Mouse (Mus musculus): Measurements from ENCODE around the gene Agtpbp1. TPM values are rescaled to one million over a fixed set of nuclear protein-coding genes. Genes with fewer than 3 reads are reported as not detected.

Agtpbp1 gene
- polyA plus RNA-seq, 1 experiment: 1.7 TPM

DNA sequence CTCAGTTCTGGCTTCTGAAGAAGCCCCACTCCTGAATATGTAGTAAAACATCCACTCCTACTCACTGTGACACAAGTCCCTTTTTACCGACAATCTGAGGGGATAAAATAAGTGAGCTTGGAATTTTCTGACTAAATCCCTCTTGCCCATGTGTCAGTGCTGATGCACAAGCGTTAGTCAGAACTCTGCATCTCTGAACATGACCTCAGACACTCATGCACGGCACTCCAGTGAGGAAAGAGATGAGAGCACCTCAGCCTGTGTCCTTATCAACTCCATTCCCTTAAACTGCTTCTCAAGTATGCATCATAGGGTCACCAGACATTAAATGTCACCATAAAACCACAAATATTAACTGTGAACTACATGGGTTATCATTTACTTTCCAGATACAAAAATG lies 124.1 kb downstream of the Agtpbp1 start:
- Histone ChIP-seq H3K4me1 (ENCODE audit: control insufficient read depth, insufficient read depth, insufficient read length, low read length) (no peaks in the 10 kb centered on the region; the same call in 1 of the 2 replicates), H3K27me3 (ENCODE audit: control insufficient read depth, insufficient read depth, low read length) (no peaks in the 10 kb centered on the region), H3K36me3 (ENCODE audit: control insufficient read depth, insufficient read depth, low read length) (no peaks in the 10 kb centered on the region), H3K4me3 (ENCODE audit: low read depth, low read length) (no peak overlapping the region), H3K27ac (ENCODE audit: insufficient read depth, low read depth, low read length) (no peak overlapping the region)
- WGBS: 86% methylated on average over 3 of the region's 3 CpGs
- no peak for TF ChIP-seq CTCF (IDR thresholded peaks at IDR 0.05; ENCODE audit: extremely low read depth, insufficient read length, insufficient replicate concordance, low read depth, low read length)
- no peak for TF ChIP-seq POLR2A (IDR thresholded peaks at IDR 0.05; ENCODE audit: low read depth, low read length)

DNA sequence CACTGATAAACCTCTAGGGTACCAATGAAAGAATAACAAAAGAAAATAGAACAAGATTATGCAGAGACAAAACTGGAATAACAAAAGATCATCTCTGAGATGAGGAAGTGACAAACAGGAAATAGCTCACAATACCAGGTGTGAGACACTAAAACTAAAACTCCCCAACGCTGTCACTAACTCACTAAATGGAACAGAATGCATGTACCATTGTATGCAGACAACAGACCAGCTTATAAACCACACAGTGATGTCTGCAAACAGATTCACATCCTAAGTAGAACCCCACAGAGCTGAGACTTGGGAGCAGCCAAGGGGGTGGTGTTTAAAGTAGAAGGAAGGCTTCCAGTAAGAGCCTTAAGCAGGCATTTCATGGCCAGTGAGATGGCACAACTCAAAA lies 128.8 kb downstream of the Agtpbp1 start:
- 40% methylated on average over 1 of the region's 1 CpGs for WGBS
- H3K27me3 ChIP-seq (ENCODE audit: control insufficient read depth, insufficient read depth, low read length): no peaks in the 10 kb centered on the region
- no peak for TF ChIP-seq POLR2A (IDR thresholded peaks at IDR 0.05; ENCODE audit: low read depth, low read length)
- no peak for TF ChIP-seq CTCF (IDR thresholded peaks at IDR 0.05; ENCODE audit: extremely low read depth, insufficient read length, insufficient replicate concordance, low read depth, low read length)
- H3K27ac ChIP-seq (ENCODE audit: insufficient read depth, low read depth, low read length): no peak overlapping the region
- peaks cover 13% of the 10 kb centered on the region; the same call in 1 of the 2 replicates for H3K4me1 ChIP-seq (ENCODE audit: control insufficient read depth, insufficient read depth, insufficient read length, low read length)
- H3K4me3 ChIP-seq (ENCODE audit: low read depth, low read length): no peak overlapping the region
- no peaks in the 10 kb centered on the region for H3K36me3 ChIP-seq (ENCODE audit: control insufficient read depth, insufficient read depth, low read length)

DNA sequence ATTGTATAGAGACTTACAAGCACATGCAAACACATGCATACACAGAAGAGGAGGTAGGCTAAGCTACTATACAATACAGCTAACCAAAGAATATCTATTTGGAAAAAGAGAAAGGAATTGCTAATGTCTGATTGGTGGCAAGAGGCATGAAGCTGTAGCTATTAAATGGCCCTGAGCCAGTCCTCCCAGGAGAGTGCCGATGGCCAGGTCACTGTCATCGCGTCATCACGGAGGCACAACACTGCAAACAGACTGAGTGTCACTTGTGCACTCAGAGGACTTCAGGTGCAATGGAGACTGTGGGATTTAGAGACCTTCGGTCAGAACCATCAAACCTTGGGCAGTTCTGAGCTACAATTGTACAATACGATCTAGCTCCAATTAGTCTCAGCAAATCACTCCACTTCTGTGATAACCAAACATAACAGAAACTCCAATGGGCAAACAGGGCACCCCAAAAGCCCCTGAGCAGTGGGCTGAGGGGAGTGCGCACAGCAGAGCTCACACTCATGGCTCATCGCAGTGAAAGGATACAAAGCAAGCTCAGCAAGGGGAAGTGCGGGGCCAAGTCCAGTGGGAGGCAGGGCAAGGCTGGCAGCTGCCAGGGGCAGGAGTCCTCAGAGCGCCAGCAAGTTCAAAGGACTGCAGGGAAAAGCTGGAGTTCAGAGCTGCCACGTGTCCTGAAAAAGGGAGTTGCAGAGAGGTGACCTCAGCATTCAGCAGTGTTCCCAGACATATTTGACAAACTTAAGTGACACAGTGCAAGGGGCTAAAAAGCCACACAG lies 130.8 kb downstream of the Agtpbp1 start:
- Histone ChIP-seq H3K4me1 (ENCODE audit: control insufficient read depth, insufficient read depth, insufficient read length, low read length) (peaks cover 13% of the 10 kb centered on the region; the same call in 1 of the 2 replicates), H3K27ac (ENCODE audit: insufficient read depth, low read depth, low read length) (peak overlapping the region; percentile 46; the same call in 1 of the 2 replicates), H3K27me3 (ENCODE audit: control insufficient read depth, insufficient read depth, low read length) (no peaks in the 10 kb centered on the region), H3K4me3 (ENCODE audit: low read depth, low read length) (peak overlapping the region; percentile 36; the same call in 1 of the 2 replicates), H3K36me3 (ENCODE audit: control insufficient read depth, insufficient read depth, low read length) (no peaks in the 10 kb centered on the region)
- 33% methylated on average over 11 of the region's 11 CpGs for WGBS
- TF ChIP-seq CTCF (IDR thresholded peaks at IDR 0.05; ENCODE audit: extremely low read depth, insufficient read length, insufficient replicate concordance, low read depth, low read length) (no peak), POLR2A (IDR thresholded peaks at IDR 0.05; ENCODE audit: low read depth, low read length) (no peak)

DNA sequence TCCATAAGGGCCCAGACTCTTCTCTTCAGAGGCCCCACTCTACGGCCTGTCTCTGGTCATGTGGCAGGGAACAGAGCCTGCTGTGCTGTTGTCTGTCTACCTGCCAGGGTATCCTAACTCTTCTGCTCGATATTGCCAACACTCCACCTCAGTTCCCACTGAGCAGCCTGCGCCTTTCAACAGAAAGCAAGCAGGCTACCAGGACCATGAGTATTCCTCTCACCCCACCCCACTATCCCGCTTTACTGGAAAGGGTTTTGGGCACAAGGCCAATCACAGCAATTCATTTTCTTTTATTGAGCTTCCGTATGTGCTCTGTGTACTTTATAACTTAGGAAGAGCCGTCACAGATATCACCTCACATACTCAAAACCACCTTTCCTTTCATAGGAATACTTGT lies 131.4 kb downstream of the Agtpbp1 start:
- peak overlapping the region; percentile 22; the same call in 1 of the 2 replicates for H3K27ac ChIP-seq (ENCODE audit: insufficient read depth, low read depth, low read length)
- no peaks in the 10 kb centered on the region for H3K36me3 ChIP-seq (ENCODE audit: control insufficient read depth, insufficient read depth, low read length)
- no peak for TF ChIP-seq CTCF (IDR thresholded peaks at IDR 0.05; ENCODE audit: extremely low read depth, insufficient read length, insufficient replicate concordance, low read depth, low read length)
- no peak for TF ChIP-seq POLR2A (IDR thresholded peaks at IDR 0.05; ENCODE audit: low read depth, low read length)
- WGBS: 23% methylated on average over 6 of the region's 6 CpGs
- H3K4me1 ChIP-seq (ENCODE audit: control insufficient read depth, insufficient read depth, insufficient read length, low read length): peaks cover 13% of the 10 kb centered on the region; the same call in 1 of the 2 replicates
- no peak overlapping the region for H3K4me3 ChIP-seq (ENCODE audit: low read depth, low read length)
- no peaks in the 10 kb centered on the region for H3K27me3 ChIP-seq (ENCODE audit: control insufficient read depth, insufficient read depth, low read length)

- Histone ChIP-seq H3K27me3 (ENCODE audit: control insufficient read depth, insufficient read depth, low read length) (no peaks in the 10 kb centered on the region), H3K36me3 (ENCODE audit: control insufficient read depth, insufficient read depth, low read length) (no peaks in the 10 kb centered on the region), H3K27ac (ENCODE audit: insufficient read depth, low read depth, low read length) (no peak overlapping the region), H3K4me3 (ENCODE audit: low read depth, low read length) (no peak overlapping the region), H3K4me1 (ENCODE audit: control insufficient read depth, insufficient read depth, insufficient read length, low read length) (peaks cover 13% of the 10 kb centered on the region; the same call in 1 of the 2 replicates)
- no peak for TF ChIP-seq POLR2A (IDR thresholded peaks at IDR 0.05; ENCODE audit: low read depth, low read length)
- no peak for TF ChIP-seq CTCF (IDR thresholded peaks at IDR 0.05; ENCODE audit: extremely low read depth, insufficient read length, insufficient replicate concordance, low read depth, low read length)
- 51% methylated on average over 2 of the region's 2 CpGs for WGBS
Measured at GRCm38 (mm10) chr13:59453045-59453444, 132.0 kb downstream of the Agtpbp1 start.

GRCm38 (mm10) chr13:59450840-59451239 lies 134.2 kb downstream of the Agtpbp1 start:
- TF ChIP-seq POLR2A (IDR thresholded peaks at IDR 0.05; ENCODE audit: low read depth, low read length): no peak
- no peak for TF ChIP-seq CTCF (IDR thresholded peaks at IDR 0.05; ENCODE audit: extremely low read depth, insufficient read length, insufficient replicate concordance, low read depth, low read length)
- 85% methylated on average over 10 of the region's 10 CpGs for WGBS
- no peak overlapping the region for H3K27ac ChIP-seq (ENCODE audit: insufficient read depth, low read depth, low read length)
- H3K4me1 ChIP-seq (ENCODE audit: control insufficient read depth, insufficient read depth, insufficient read length, low read length): peaks cover 13% of the 10 kb centered on the region; the same call in 1 of the 2 replicates
- H3K4me3 ChIP-seq (ENCODE audit: low read depth, low read length): no peak overlapping the region
- no peaks in the 10 kb centered on the region for H3K36me3 ChIP-seq (ENCODE audit: control insufficient read depth, insufficient read depth, low read length)
- no peaks in the 10 kb centered on the region for H3K27me3 ChIP-seq (ENCODE audit: control insufficient read depth, insufficient read depth, low read length)

DNA sequence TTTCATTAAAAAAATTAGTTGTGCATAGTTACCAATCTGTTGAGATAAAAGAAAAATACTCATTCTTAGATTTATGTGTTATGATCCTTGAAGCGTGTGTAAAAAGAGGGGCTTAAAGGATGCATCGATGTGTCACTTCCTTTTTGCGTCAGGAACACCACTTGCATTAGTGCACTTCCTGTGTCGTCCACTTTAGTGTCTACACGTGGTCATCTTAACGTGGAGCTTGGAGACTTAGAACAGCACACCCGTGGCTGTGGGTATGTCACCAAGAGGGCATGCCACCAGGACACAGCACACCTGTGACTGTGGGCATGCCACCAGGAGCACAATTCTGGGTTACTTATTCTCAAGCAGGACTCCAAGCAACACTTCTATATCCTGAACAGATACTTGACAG lies 137.9 kb downstream of the Agtpbp1 start:
- H3K27ac ChIP-seq (ENCODE audit: insufficient read depth, low read depth, low read length): no peak overlapping the region
- no peaks in the 10 kb centered on the region for H3K4me1 ChIP-seq (ENCODE audit: control insufficient read depth, insufficient read depth, insufficient read length, low read length)
- TF ChIP-seq POLR2A (IDR thresholded peaks at IDR 0.05; ENCODE audit: low read depth, low read length): no peak
- TF ChIP-seq CTCF (IDR thresholded peaks at IDR 0.05; ENCODE audit: extremely low read depth, insufficient read length, insufficient replicate concordance, low read depth, low read length): no peak
- no peaks in the 10 kb centered on the region for H3K36me3 ChIP-seq (ENCODE audit: control insufficient read depth, insufficient read depth, low read length)
- 79% methylated on average over 7 of the region's 7 CpGs for WGBS
- H3K4me3 ChIP-seq (ENCODE audit: low read depth, low read length): no peak overlapping the region
- H3K27me3 ChIP-seq (ENCODE audit: control insufficient read depth, insufficient read depth, low read length): no peaks in the 10 kb centered on the region
